Mouse (Mus musculus) adrenal gland, adult (tissue): ENCODE data around the gene Fundc2.

Experiments used
- DNase-seq, 2 experiments: peaks; one replicate each; pipeline ENCODE4 v3.0.0; 2022 to 2023; ENCODE audit warnings: low spot score in 1 of 2; ENCODE audit not compliant: inconsistent age in 2 of 2

Fundc2 gene

GRCm38 (mm10) chrX:75382195-75382771 is at the start of gene Fundc2, which contains the start of gene F8:
Gene Fundc2 (plus strand): TSS chrX:75382399.
Gene F8 (minus strand): TSS chrX:75382615.
- peak; percentile 83 to 86 for DNase-seq

DNA sequence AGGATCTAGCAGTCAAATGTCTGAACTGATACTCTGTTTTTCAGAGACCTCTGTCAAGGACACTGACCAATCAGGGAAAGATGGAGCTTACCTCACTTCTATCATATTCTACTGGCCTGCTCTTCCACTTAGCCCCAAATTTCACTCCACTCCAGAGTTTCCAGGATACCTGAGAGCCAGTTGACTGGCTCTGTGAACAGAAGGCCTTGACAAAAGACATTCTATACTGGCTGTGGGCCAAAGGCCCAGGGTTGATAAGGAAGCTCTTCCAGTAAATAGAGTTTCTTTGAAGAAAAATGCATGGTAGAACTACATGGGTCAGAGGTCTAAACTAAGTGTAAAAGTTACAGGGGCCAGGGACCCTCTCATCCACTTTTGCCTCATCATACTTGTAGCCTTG is 12.0 kb upstream of the Fundc2 start:
- peak; percentile 51 to 66 for DNase-seq

GRCm38 (mm10) chrX:75372666-75373425 is 9.4 kb upstream of the Fundc2 start:
- peak in 1 of 2 experiments; percentile 46 for DNase-seq

GRCm38 (mm10) chrX:75376815-75377214 is 5.4 kb upstream of the Fundc2 start:
- DNase-seq: no peak

DNA sequence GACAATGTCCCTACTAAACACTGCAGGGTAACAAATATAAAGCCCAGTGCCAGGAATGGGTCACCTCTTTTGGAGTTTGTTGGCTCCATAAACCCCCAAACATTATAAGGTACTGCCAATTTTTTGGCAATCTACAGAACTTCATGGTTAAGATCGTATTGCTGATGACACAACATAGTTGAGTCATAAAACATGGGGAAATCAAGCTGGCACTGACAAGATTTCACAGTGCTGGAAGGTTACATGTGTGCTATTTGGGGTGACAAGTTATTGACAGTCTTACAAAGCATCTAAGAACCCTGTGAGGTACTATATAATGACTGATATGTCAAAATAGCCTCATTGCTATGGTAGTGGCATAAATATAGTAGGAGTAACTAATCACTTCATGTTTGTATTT is 1.0 kb upstream of the Fundc2 start:
- peak in 1 of 2 experiments; percentile 35 for DNase-seq

- no peak for DNase-seq
Measured at GRCm38 (mm10) chrX:75381699-75382098, 500 bp upstream of the Fundc2 start.

DNA sequence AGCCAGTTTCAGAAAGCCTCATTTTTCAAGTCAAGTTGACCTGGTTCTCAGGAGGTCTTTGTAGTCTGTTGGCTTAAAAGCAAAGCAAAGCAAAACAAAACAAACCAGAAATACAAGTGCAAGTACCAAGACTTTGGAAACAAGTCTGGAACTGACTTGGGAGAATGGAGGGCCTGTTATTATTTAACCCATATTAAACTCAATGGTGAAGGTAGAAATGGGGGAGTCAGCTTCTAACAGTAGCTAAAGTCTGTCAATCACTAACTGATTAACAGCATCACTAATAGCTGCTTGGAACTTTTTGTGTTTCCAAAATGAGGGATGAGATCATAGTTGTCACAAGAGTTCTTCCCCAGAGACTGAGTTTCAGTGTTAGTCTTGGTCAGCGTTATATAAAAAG is 17.3 kb downstream of the Fundc2 start:
- DNase-seq: no peak

- peak in 1 of 2 experiments; percentile 27 for DNase-seq
Measured at GRCm38 (mm10) chrX:75402668-75403067, 20.5 kb downstream of the Fundc2 start.

GRCm38 (mm10) chrX:75403350-75403749 is 21.2 kb downstream of the Fundc2 start:
- DNase-seq: no peak

DNA sequence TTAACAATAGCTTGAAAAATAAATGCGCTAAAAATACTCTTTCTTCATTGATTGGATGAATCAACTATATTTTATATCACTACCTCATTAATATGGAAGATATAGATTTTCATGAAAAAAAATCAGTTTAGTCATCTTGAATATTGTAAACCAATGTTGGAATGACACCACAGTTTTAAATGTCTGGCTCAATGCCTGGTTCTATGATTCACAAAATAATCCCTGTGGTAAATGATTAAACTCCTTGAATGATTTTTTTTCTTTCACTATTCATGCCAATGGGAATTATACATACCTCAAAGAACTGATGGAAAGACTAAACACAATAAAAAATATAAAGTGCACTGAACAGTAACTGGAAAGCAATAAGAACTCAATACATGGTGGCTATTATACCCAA is 27.5 kb downstream of the Fundc2 start:
- peak in 1 of 2 experiments; percentile 39 for DNase-seq

DNA sequence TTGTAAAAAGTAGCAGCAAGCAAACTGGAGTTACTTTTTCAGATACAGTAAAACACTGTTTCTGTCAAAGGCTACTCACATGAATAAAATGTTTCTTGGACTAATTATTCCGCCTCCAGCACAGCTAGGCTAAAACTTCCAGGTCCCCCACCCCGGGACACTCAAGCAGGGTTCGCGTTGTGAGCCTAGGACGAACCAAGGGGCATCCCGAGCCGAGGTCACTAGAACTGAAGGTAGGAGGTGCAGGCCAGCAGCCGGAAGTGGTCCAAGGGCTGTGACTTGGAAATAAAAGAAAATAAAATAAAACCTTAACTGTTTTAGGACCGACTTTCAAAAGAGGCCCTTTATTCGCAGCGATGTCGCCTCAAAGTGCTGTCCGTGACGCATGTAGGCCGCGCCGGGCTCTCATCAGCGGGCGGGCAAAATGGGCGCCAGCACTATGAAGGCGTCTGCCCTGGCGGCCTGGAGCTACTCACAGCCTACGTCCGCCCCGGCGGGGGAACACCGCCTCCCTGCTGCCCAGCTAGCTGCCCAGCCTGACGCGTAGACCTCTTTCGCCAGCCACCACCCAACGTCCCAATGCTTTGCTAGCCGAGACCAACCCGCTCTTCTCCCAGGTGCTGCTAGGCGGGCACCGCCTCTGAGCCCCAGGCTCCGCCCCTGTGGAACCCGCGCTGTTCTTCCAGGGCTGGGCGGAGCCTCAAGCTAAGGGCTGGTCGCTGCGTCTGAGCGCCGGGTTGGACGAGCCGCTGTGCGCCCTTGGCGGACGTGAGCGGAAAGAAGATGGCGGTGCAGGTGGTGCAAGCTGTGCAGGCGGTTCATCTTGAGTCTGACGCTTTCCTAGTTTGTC is 34.0 kb downstream of the Fundc2 start, which contains the start of the genes Cmc4, Mtcp1 and Brcc3:
Gene Cmc4 (minus strand): TSS at position 649 of the 850 bp plus-strand sequence.
Gene Mtcp1 (minus strand): TSS at position 653 of the 850 bp plus-strand sequence.
Gene Brcc3 (plus strand): TSS at position 693 of the 850 bp plus-strand sequence.
- peak; percentile 92 to 95 for DNase-seq
